Mouse (Mus musculus) Muller cell, postnatal 12 days (primary cell): ENCODE measurements around the gene Dna2.
"Not testable (repeated sequence)": the region's sequence is repeated elsewhere in the genome, so short reads cannot be mapped to it uniquely, and the experiment has no call there.

ENCODE experiments used
- DNase-seq: peaks from one replicate; pipeline ENCODE4 v3.0.0-alpha.2; 2015; ENCODE audit errors: inconsistent ontology term

The Dna2 gene

GRCm38 (mm10) chr10:62946738-62947471 lies at the start of gene Dna2:
Gene Dna2, plus strand, starts transcription at chr10:62947026.
- DNase-seq = peak; percentile 88

GRCm38 (mm10) chr10:62897437-62897836 lies 49.4 kb upstream of the Dna2 start:
- no peak for DNase-seq

GRCm38 (mm10) chr10:62898061-62898460 lies 48.8 kb upstream of the Dna2 start:
- DNase-seq = no peak

DNA sequence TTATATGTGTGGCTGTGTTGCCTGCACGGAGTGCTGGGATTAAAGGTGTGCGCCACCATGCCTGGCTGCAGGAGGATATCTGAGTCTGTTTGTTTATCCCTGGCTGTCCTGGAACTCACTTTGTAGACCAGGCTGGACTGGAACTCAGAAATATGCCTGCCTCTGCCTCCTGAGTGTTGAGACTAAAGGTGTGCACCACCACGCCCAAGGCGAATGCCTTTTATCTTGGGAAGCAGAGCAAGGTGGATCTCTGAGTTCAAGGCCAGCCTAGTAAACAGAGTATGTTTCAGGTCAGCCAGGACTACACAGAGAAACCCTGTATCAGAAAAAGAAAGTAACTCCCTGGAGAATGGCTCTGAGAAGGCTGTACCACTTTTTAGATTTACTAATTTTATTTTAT lies 46.7 kb upstream of the Dna2 start:
- no peak for DNase-seq

- DNase-seq = no peak
Measured at GRCm38 (mm10) chr10:62901826-62902225, 45.0 kb upstream of the Dna2 start.

- DNase-seq = no peak
Measured at GRCm38 (mm10) chr10:62902829-62903228, 44.0 kb upstream of the Dna2 start.

DNA sequence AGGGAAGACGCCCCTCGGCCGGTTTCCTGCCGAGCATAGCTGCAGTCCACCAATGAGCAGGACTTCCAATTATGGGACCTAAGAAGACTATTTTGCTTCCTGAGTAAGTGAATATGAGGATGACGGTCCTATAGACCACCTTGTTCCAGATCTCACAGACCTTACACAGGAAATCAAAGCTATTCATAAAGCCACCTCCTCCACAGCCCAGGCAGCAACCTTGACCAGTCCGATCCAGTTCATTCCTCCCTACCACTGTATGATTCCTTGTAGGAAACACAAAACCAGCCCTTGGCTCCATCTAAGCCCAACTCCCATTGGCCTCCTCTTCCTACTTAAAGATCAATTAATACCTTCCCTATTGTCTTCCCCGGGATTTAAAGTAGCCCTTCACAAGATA lies 40.5 kb upstream of the Dna2 start:
- no peak for DNase-seq

DNA sequence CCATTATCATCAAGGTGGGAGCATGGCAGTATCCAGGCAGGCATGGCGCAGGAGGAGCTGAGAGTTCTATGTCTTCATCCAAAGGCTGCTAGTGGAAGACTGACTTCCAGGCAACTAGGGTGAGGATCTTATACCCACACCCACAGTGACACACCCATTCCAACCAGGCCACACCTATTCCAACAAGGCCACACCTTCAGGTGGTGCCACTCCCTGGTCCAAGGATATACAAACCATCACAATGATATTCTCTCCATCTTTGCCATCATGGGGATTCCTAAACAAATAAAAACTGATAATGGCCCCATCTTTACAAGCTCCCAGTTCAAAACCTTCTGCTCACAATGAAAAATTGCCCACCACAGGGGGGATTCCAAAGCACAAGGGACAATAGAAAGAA lies 37.9 kb upstream of the Dna2 start, which contains the start of gene Tet1:
Tet1 (minus strand) TSS at position 101 of the 400 bp plus-strand sequence.
- not testable (repeated sequence) for DNase-seq

DNA sequence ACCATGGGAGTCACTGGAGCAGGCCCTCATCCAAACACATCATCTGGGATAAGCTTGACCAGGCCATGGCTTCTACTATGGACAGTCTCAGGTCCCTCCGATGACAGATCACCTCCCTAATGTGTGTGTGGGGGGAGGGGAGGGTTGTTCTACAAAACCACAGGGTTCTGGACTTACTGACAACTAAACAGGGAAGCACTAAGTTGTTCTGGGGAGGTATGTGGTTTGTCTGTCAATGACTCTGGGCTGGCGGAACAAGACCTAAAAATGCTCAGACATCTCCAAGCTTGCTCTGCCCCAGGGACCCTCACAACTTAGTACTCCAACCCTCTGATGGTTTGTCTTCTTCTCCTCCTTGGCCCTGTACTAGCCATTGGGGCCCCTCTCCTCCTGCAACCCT lies 35.7 kb upstream of the Dna2 start:
- no peak for DNase-seq

GRCm38 (mm10) chr10:62918985-62919384 lies 27.8 kb upstream of the Dna2 start:
- no peak for DNase-seq

GRCm38 (mm10) chr10:62919925-62920765 lies 26.7 kb upstream of the Dna2 start, which contains the start of gene Slc25a16:
Gene Slc25a16, plus strand, starts transcription at chr10:62920633.
- peak; percentile 96 for DNase-seq

DNA sequence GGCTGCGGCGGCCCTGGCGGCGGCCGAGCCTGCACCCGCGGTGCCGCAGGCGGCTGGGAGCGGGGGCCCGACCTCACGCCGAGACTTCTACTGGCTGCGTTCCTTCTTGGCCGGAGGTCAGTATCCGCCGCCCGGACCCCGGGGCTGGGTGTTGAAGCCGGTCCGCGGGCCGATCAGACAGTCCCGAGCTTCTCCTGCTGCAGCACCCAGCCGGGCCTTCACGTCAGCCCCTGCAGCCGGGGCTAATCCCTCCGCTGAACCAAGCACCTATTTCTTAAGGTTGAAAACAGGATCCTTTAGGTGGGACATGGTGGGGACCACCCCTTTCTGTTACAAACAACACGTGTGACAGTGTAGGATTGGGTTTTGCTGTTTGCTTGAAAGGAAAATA lies 26.1 kb upstream of the Dna2 start:
- no peak for DNase-seq

DNA sequence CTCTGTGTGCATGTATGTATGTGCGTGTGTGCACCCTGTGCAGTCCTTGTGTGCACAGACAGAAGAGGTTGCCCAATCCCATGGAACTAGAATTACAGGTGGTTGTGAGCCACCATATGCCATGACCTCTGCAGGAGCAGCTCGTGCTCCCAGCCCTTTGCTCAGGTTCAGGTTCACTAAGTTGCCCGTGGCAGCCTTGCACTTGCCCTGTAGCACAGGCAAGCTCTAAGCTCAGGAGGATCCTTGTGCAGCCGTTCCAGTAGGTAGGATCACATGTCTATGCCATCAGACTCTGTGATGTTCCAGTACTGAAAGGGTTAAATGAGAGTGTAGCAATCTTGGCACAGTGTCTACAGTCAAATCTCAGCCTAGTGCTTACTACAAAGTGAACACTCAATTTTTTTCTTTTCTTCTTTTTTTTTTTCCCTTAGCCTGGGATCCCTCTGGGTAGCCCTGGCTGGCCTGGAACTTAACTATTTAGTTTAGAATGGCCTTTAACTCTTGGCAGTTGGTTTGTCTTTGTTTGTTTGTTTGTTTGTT lies 22.7 kb upstream of the Dna2 start:
- no peak for DNase-seq

DNA sequence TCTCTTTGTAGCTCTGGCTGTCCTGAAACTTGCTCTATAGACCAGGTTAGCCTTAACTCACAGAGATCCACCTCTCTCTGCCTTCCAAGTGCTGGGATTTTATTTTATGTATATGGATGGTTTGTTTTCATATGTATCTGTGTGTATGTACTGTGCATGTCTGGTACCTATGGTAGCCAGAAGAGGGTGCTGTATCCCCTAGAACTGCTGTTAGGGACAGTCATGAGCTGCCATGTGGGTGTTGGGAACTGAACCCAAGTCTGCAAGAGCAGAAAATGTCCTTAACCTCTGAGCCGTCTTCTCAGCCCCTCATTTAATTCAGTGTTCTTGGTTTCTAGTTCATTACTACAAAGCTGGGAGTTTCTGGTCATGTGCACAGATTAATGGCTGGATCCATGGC lies 14.4 kb upstream of the Dna2 start:
- no peak for DNase-seq

DNA sequence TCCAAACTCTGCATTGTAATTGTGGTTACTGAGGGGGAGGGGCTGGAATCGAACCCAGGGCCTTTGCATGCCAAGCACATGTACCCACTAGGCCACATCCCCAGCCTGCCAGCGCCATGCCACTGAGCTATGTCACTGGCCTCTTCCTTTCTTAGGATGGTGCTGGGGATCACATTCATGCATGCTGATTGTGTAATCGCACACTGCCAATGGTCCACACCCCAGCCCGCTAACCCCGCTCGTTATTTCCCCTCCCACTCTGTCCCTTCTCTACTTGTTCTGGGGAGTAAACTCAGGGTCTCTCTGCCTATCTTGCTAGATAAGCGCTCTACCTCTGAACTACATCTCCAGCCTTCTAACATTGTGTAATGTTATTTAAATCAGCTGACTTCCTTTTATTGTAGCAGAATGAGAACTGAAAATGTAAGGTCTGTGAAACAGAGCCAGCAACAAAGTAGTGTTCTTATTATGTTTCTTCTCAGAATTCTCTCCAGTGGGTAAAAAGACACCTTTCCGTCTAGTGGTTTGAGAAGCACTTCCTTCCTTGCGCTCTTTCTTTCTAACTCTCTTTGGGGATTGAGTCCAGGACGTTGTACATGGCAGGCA lies 1.7 kb upstream of the Dna2 start:
- DNase-seq = no peak

GRCm38 (mm10) chr10:62948551-62948950 lies 1.7 kb downstream of the Dna2 start:
- DNase-seq = no peak

- no peak for DNase-seq
Measured at GRCm38 (mm10) chr10:62963956-62964355, 17.1 kb downstream of the Dna2 start.

- no peak for DNase-seq
Measured at GRCm38 (mm10) chr10:62965796-62966195, 19.0 kb downstream of the Dna2 start.

GRCm38 (mm10) chr10:62966291-62966690 lies 19.5 kb downstream of the Dna2 start:
- no peak for DNase-seq

GRCm38 (mm10) chr10:62971821-62972220 lies 25.0 kb downstream of the Dna2 start:
- DNase-seq = peak; percentile 77

DNA sequence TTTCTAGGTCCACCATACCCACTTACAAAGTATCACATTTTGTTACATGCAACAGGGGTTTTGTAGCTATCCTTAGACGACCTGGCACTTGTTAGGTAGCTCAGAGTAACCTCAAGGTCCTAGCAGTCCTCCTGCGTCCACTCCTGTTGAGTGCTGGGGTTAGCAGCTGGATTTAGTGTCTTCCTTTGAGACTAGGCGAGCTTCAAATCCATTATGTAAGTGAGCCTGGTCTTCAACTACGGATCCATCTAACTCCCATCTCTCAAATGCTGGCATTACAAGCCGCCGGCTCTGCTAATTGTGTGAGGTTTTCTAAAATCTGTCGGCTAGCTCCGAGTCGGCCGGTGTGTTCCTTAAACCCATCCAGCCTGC lies 32.8 kb downstream of the Dna2 start:
- no peak for DNase-seq
